Mouse (Mus musculus) lung, adult 18-20 months (tissue): ENCODE measurements around the gene Vmn1r1.
A peak's percentile ranks its signal among the peaks of the same experiment; 100 is the strongest.
"Not testable (repeated sequence)": the region's sequence is repeated elsewhere in the genome, so short reads cannot be mapped to it uniquely, and the experiment has no call there.

Source experiments
- DNase-seq, 2 experiments: peaks; one replicate each; pipeline ENCODE4 v3.0.0; 2022; ENCODE audit warnings: mixed read lengths in 2 of 2

Gene Vmn1r1

GRCm38 (mm10) chr1:182164386-182164785 lies at the start of gene Vmn1r1:
Gene Vmn1r1 (minus strand): TSS chr1:182164486.
- no peak for DNase-seq

- no peak for DNase-seq
Observed at GRCm38 (mm10) chr1:182210322-182210721, 46.0 kb upstream of the Vmn1r1 start.

GRCm38 (mm10) chr1:182192581-182192980 lies 28.3 kb upstream of the Vmn1r1 start:
- no peak for DNase-seq

GRCm38 (mm10) chr1:182191816-182192545 lies 27.7 kb upstream of the Vmn1r1 start:
- peak; percentile 50 to 74 for DNase-seq

GRCm38 (mm10) chr1:182191181-182191580 lies 26.9 kb upstream of the Vmn1r1 start:
- DNase-seq, result no peak

- peak; percentile 39 to 59 for DNase-seq
Observed at GRCm38 (mm10) chr1:182189669-182190440, 25.6 kb upstream of the Vmn1r1 start.

DNA sequence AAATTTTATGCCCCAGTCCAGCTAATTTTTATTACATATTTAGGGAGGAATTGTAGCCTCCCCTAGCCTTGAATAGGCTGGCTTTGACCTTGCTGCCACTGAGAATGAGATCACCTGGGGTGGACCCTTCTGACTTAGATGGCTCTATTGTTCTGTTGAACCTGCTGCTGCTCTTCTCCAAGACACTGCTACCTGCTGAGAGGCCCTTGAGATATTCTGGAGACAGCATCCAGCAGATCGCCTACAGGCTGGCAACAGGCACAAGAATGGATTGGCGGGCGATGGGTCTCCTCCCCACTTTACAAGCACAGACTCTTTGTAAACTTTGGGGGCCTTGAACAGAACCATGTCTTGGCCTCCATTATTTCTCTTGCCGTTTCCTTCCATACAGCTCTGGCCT lies 18.2 kb upstream of the Vmn1r1 start:
- DNase-seq, result not testable (repeated sequence)

- DNase-seq, result no peak
Observed at GRCm38 (mm10) chr1:182181456-182182305, 17.4 kb upstream of the Vmn1r1 start.

DNA sequence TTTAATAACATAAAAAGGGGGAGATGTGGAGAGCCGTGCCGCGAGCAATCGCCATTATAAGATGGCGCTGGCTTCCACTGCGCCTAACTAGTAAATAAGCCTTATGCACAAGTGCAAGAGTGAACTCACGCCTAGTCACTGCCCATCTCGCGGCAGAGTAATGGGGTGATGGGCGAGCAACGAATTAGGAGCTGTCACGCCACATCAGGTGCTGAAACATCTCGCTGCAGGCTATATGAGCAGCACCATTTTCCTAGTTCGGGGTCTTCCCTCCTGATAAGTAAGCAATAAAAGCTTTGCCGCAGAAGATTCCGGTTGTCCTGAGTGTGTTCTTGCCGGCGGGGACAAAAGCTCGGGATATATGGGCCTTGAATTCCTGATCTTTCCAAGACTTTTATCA lies 12.7 kb upstream of the Vmn1r1 start:
- not testable (repeated sequence) for DNase-seq

GRCm38 (mm10) chr1:182170206-182170605 lies 5.9 kb upstream of the Vmn1r1 start:
- DNase-seq, result not testable (repeated sequence)

DNA sequence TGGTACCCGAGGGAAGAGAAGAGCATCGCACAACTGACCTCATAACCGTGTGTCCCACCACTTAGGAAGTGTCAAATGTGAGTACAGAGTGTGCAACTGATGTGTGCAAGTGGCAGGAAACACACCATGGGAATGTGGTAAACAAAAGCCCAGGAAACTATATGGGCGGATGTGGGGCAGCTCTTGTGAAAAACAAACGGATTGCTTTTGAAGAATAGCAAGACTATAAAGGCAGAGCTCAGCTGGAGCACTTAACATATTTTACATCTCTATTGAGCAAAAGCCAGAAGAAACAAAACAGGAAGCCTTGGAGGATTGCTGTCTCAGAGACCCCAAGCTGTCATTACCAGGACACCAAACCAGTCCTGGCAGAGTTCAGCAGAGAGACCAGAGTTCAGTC lies 1.3 kb downstream of the Vmn1r1 start:
- DNase-seq, result no peak

DNA sequence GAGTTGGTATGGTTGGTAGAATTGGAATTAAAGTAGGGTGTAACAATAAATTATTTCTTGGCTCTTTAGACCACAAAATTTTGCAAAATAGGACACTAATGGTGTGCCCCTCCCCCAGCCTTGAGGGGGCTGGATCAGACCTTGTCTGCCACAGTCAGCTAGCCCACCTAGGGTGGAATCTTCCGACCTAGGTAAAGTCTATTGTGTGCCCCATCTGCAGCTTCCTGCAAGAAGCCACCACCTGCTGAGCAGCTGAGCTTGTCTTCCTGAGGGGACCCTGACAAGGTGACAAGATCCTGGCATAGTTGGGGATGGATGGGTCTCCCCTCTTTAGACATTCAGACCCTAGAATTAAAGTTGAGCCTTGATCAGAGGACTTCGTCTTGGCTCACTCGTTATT lies 4.7 kb downstream of the Vmn1r1 start:
- DNase-seq, result no peak

DNA sequence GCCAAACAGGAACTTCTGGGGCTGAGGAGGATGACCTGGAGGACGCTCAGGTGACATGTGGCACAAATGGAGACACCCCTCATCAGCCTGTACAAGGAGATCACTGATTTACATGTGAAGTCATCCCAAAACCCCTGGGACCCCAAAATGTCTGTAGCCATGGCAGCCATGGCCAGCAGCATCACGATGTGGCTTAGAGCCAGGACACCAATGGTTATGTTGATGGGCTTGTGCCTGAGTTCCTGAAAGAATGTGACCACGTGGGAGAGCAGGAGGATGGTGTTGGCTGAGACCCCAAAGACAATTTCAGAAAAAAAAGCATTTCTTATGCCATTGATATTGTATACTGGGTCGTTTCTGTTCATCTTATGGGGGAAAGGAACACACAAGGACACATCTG lies 6.6 kb downstream of the Vmn1r1 start:
- no peak for DNase-seq

DNA sequence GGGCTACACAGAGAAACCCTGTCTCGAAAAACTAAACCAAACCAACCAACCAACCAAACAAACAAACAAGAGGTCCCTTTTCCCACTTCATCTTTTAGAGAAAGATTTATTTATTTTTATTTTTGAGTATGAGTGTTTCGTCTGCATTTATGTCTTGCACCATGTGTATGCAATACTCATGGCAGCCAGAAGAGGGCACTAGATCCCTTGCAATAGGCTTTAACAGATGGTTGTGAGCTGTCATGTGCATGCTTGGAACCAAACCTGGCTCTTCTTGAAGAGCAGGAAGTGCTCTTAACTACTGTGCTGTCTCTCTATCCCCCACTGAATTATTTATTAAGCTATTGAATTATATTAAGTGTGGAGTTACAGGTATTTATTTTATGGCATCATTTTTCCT lies 14.3 kb downstream of the Vmn1r1 start:
- DNase-seq, result no peak

GRCm38 (mm10) chr1:182148864-182149514 lies 15.3 kb downstream of the Vmn1r1 start:
- no peak for DNase-seq

GRCm38 (mm10) chr1:182145546-182145945 lies 18.7 kb downstream of the Vmn1r1 start:
- no peak for DNase-seq

GRCm38 (mm10) chr1:182143288-182143687 lies 21.0 kb downstream of the Vmn1r1 start:
- no peak for DNase-seq

DNA sequence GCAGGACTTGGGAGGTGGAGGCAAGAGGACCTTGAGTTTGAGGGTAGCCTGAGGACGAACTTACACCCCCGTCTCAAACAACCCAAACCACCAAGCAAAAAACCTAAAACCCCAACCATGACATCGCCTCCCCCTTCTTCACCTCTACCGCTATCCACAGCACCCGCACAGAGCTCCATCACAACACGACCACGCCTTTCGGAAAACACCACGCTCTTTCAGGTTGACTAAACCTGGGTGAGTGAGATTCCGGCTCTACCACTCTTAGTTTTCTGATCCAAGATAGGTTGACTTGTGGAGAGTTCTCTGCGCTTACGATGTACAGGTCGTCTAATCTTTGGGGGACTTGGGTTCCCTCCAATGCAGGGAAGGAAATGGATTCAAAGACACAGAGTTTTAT lies 21.6 kb downstream of the Vmn1r1 start:
- no peak for DNase-seq

- peak; percentile 73 to 75 for DNase-seq
Observed at GRCm38 (mm10) chr1:182140370-182140769, 23.9 kb downstream of the Vmn1r1 start.

DNA sequence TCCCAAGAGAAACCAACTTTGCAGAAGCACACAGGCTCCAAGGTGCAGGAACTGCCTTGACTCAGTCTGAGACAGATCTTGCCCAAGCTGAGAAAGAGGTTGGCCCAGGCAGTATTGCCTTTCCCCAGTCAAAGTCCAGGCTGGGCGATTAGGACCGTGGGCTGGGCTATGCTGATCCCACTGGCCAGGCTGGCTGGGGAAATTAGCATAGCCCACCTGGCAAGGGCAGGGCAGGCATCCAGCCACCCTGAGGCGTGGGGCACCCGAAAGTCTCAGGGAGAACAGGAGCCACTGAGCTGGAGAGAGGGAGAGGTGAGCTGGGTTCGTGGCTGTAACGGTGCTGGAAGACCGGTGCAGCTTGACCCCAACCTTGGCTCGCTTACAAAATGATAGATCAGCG lies 24.3 kb downstream of the Vmn1r1 start:
- no peak for DNase-seq

DNA sequence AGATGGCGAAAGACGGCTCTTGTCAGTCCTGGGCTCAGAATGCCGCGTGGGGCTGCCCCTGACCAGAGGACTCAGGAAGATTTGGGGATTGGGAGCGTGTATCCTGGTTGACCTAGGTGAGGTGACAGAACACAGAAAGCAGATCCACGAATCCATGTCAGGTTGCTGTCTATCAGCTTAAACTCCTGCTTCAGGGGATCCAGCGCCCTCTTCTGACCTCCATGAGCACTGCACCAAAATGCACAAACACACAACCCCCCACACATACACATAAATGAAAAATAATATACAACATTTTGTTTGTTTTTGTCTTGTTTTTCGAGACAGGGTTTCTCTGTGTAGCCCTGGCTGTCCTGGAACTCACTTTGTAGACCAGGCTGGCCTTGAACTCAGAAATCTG lies 26.1 kb downstream of the Vmn1r1 start:
- no peak for DNase-seq

GRCm38 (mm10) chr1:182137204-182138125 lies 26.8 kb downstream of the Vmn1r1 start:
- DNase-seq, result no peak
